Mouse (Mus musculus): ENCODE measurements at regions not wholly inside any gene's neighbourhood (a gene's known extent, or its start where the extent isn't known, plus 50 kb on each side); places are given as distances from the start of the nearest gene placed in this dataset.

GRCm38 (mm10) chr10:21446641-21447040 is 69.5 kb downstream of the Aldh8a1 start:
- DNase-seq (ENCODE audit: low spot score), result no peak

DNA sequence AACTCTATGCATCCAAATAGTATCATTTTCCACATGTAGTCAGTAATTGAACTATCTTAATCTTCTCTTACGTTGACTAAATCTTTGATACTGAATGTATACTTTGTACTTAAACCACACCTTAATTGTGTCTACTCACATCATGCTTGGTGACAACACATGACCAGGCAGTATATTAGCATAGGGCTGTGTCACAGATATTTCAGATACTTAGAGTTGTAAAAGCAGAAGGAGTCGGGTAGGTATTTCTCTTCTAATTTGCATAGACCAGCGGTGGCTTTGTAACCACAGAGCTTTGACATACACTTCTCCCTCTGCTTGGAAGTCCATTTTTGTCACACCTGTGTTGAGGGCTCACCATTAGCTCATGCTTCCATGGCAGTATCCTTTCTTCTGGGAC is 71.0 kb downstream of the Aldh8a1 start:
- DNase-seq (ENCODE audit: low spot score), result no peak

- DNase-seq (ENCODE audit: low spot score), result no peak
Observed at GRCm38 (mm10) chr10:21448942-21449341, 71.9 kb downstream of the Aldh8a1 start.

GRCm38 (mm10) chr10:21452611-21453010 is 75.5 kb downstream of the Aldh8a1 start:
- DNase-seq (ENCODE audit: low spot score), result no peak

GRCm38 (mm10) chr10:21453527-21453926 is 76.4 kb downstream of the Aldh8a1 start:
- no peak for DNase-seq (ENCODE audit: low spot score)

DNA sequence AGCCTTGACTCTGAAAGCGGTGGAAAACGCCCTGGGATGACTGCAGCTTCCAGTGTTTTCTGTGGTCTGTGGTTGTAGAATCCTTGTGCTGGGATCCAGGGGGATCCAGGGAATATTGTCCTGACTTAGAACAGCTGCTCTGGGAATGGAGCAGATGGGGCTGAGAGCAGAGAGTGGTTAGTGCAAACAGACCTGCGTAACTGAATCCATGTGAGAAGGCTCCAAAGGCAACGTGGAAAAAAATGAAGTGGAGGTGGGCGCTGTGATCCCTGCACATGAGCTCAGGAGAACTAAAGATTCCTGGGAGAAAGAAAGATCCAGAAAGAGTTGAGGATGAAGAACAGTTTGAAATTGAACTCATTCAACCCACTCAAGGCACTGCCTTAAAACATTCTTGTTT is 77.1 kb downstream of the Aldh8a1 start:
- DNase-seq (ENCODE audit: low spot score), result no peak

- DNase-seq (ENCODE audit: low spot score), result no peak
Observed at GRCm38 (mm10) chr10:21454757-21455156, 77.7 kb downstream of the Aldh8a1 start.

DNA sequence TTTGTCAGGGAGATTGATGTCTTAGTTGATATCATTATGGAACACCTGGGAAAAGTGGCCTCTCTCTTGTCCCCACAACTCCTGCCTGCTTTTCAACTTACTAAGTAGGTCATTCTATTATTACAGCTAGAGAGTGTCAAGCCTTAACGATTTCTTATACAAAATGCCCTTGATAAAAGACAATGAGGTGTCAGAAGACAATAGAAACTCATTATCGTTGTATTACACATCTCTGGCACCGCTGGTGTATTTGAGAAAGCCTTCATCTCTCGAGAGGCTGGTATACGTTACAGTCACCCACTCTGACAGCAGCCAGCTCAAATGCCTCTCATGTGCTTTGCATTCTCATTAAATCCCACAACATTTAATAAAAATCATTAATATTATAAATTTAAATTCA is 78.8 kb downstream of the Aldh8a1 start:
- no peak for DNase-seq (ENCODE audit: low spot score)

GRCm38 (mm10) chr10:21456359-21456758 is 79.3 kb downstream of the Aldh8a1 start:
- no peak for DNase-seq (ENCODE audit: low spot score)

- DNase-seq (ENCODE audit: low spot score), result no peak
Observed at GRCm38 (mm10) chr10:21456991-21457390, 79.9 kb downstream of the Aldh8a1 start.

GRCm38 (mm10) chr10:21458608-21459007 is 81.5 kb downstream of the Aldh8a1 start:
- DNase-seq (ENCODE audit: low spot score), result no peak

- no peak for DNase-seq (ENCODE audit: low spot score)
Observed at GRCm38 (mm10) chr10:21460062-21460461, 83.0 kb downstream of the Aldh8a1 start.

DNA sequence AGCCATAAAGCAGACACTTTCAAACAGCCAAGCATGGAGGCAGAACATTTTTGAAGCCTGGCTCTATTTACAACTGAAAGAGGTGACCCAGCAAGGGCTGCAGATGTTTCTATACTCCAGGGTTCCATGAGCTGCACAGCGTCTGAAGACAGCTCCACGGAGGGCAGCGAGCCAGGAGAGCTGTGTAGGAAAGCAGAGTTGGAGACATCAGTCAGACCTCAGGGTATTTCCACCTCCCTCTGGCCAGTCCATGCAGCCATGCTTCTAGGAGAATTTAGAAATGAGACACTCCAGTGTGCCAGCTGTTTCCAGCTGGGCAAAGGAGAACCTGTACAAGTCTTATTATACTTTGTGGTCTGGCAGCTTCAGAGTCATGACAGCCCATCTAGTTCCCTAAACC is 85.8 kb downstream of the Aldh8a1 start:
- no peak for DNase-seq (ENCODE audit: low spot score)

DNA sequence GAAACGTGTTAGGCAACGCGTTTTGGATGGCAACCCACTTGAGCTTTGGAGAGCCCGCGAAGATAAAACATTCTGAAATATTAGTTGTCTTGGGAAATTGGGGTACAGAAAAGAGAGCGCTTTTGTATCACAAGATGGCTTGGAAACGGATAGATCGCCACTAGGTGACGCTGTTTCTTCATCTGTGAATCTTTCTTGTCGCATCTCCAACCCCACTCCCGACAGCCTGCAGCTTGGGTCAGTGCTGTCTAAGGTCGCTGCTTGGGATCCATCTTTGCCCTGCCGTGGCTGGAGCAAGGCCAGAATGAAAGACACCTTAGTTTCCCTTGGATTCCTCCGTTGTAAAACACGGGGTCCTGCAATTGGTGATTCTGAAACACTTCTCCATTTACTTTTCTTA is 88.3 kb downstream of the Aldh8a1 start:
- peak; percentile 85 for DNase-seq (ENCODE audit: low spot score)

GRCm38 (mm10) chr10:21465806-21466377 is 88.8 kb downstream of the Aldh8a1 start:
- DNase-seq (ENCODE audit: low spot score), result no peak

DNA sequence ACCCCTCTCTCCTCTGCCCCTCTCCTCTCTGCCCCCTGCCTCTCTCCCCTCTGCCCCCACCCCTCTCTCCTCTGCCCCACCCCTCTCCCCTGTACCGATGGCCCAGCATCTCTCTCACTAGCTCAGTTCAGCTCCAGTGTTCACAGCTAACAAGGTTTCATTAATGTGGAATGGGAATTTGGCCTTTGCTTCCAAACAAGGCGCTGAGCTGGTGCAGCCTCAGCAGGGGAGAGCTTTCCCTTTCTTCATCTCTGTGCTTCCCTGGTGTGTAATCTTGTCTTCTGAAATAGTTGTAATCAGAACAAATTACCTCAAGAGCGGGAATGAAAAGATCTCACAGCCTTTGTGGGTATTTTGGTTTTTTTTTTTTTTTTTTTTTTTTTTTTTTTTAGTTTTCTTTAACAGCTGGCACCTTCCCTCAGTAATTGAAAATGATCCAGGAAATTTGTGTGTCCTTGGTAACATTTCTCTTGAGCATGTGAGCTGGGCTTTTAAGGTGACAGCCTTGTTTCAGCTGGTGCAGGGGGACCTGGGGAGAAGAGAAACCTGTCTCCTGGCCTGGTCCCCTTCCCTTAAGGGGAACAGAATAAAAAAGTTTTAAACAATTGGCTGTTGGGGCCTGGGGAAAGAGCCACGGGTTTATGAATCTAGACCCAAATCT is 90.5 kb downstream of the Aldh8a1 start:
- DNase-seq (ENCODE audit: low spot score), result no peak

DNA sequence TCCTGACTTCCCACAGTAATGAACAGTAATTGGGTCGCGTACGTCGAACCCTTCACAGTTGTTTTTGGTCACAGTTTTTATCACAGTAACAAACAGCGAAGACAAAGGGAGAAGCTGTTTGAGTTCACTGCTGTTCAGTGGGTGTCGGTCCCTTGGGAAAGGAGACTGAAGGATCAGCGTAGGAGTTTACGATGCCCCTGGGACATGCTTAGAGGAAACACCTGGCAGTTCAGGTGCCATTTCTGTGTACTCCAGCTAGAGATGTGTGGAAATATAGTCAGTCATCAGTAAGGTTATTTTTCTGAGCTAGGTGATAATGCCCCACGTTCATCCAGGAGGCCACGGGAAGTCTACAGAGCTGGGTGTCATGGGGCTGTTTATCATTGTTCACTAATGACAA is 91.3 kb downstream of the Aldh8a1 start:
- DNase-seq (ENCODE audit: low spot score), result no peak

GRCm38 (mm10) chr10:21469961-21470360 is 92.9 kb downstream of the Aldh8a1 start:
- DNase-seq (ENCODE audit: low spot score), result no peak

- DNase-seq (ENCODE audit: low spot score), result peak; percentile 44
Observed at GRCm38 (mm10) chr10:21470589-21470988, 93.5 kb downstream of the Aldh8a1 start.

GRCm38 (mm10) chr10:21474242-21474641 is 97.2 kb downstream of the Aldh8a1 start:
- no peak for DNase-seq (ENCODE audit: low spot score)

GRCm38 (mm10) chr10:21478004-21478403 is 100.9 kb downstream of the Aldh8a1 start:
- DNase-seq (ENCODE audit: low spot score), result no peak

DNA sequence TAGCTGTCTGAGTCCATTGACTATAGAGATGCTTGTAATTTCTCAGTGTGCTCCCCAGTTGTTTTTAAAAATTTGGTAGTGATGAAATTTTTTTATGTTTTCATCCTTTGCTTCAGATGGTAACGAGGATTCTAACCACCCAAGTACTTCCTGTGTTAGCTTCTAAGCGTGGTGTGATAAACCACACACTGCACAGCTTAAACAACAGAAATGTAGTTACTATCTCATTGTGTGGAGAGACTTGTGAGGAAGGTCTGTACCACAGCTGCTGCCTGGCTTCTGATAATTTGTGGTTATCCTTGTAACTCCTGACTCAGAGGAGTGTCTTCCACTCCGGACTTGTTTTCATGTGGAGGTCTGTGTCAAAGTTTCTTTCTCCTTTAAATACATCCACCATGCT is 102.3 kb downstream of the Aldh8a1 start:
- no peak for DNase-seq (ENCODE audit: low spot score)

DNA sequence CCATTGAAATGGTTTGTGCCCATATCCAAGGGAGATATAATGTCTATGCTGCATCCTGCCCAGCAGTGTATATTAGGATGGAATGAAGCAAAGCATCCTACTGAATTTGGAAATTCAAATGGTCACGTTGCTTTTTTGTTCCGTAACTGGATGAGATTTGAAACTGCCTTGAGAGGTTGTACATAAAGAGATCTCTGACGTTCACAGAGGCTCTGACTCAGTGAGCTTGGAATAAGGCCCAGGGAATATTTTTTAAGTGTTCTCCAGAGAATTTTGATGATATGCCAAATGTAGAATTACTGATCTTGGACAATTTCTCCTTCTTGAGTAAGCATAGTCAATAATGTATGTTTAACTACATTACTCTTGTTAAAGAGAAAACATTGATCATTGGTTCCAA is 104.2 kb downstream of the Aldh8a1 start:
- no peak for DNase-seq (ENCODE audit: low spot score)

DNA sequence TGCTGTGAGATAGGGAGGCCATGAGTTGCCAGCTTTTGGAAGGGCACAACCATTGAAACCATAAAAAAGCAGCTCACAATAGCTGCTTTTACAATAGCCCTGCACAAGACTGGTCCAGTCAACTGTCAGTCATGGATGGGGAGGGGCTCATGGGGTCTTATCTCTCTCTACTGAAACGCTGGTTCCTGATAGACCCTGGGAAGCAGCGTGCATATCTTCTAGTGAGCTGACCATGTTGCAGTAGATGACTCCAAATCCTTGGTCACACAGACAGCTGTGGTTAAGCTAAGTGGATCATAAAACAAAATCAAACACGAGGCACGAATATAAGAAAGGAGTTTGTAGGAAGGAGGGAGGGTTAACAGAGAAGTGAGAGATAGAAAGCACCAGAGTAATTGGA is 105.0 kb downstream of the Aldh8a1 start:
- DNase-seq (ENCODE audit: low spot score), result no peak
